Mouse (Mus musculus) gastrocnemius, adult 8-10 months (tissue): ENCODE data around the gene Bod1. TPM values are rescaled to one million over a fixed set of nuclear protein-coding genes. Genes with fewer than 3 reads are reported as not detected.

Source experiments
- DNase-seq, 2 experiments: peaks; one replicate each; pipeline ENCODE4 v3.0.0; 2022; ENCODE audit warnings: low spot score in 2 of 2
- total RNA-seq, 4 experiments: library from RNA; stranded (reverse); gene quantifications; 2 replicates each; pipeline ENCODE4 v1.2.4; 2022

Gene Bod1
- 100 to 1,000 TPM; 162 to 214 (median 179) TPM for total RNA-seq

DNA sequence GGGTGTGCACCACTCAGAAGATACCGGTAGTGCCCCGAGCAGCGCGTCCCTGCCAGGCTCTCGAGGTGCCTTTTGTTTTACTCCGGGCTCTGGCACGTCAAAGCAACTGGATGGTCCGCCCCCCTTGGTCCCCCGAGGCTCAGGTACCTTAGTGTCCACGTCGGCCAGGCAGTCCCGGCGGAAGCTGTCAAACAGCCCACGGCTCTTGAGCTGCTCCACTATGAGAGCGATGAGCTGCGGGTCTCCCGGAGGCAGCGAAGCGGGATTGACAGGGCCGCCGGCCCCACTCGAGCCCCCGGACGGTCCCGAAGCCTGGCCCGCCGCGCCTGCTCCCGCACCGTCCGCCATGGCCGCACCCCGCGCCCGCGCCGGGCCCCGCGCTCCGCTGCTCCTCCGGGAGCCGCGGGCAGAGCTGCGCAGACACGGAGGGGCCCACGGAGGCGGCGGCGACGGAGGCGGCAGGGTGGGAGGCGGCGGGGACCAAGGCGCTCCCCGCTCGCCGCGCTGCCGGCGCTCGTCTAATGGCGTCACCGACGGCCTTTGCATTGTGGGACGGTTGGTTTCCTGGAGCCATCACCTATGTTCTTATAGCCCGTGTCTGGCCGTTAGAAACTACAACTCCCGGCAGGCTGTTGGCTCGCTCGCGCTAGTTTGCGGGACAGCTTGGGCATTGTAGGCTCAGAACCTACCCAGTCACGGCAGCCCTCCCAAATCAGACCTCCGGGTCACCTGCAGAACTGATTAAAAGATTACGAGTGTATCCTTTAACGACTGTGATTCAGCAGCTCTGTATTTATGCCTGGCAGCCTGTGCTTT is at the start of gene Bod1:
Gene Bod1 (minus strand): TSS at position 532 of the 816 bp plus-strand sequence.
- peak; percentile 88 to 92 for DNase-seq

DNA sequence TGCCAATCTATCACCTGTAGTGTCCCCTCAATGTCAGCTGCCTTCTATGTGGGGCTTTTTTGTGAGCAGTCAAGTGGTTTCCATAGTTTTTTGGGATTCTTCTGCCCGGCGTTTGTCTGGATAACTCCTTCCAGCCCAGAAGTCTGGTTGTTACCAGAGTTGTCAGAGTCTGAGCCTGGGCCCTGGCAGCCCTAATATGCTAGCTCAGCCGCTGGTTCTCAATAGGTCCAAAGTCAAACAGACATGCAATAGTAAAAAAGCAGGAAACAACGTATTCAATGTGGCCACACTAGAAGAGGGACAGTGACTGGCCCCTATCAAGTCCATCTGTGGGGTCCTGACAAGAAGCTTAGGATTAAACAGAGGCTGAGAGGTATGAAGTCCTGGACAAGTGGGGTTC is 47.4 kb upstream of the Bod1 start:
- DNase-seq: no peak

- peak in 1 of 2 experiments; percentile 41 for DNase-seq
Observed at GRCm38 (mm10) chr11:31717926-31718735, 46.4 kb upstream of the Bod1 start.

GRCm38 (mm10) chr11:31713641-31714121 is 42.0 kb upstream of the Bod1 start:
- peak; percentile 78 to 85 for DNase-seq

- DNase-seq: no peak
Observed at GRCm38 (mm10) chr11:31713116-31713515, 41.4 kb upstream of the Bod1 start.

DNA sequence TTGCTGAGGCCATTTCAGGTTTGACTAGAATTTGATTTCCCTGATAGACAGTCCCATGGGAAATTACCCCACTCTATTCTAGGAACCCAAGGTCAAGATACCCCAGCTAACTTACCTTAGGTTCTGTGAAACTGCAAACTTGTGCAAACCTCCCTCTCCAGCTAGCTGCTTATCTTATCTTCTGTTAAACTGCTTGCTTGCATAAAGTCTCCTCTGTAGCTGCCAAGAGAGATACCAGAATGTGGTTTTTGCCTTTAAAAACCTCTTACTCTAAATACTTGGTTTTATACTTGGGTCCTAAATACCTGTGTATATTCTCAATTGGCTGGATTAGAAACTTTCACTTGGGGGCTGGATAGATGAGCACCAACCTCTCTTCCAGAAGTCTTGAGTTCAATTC is 36.1 kb upstream of the Bod1 start:
- DNase-seq: no peak

- DNase-seq: no peak
Observed at GRCm38 (mm10) chr11:31703173-31703572, 31.5 kb upstream of the Bod1 start.

- DNase-seq: no peak
Observed at GRCm38 (mm10) chr11:31701901-31702300, 30.2 kb upstream of the Bod1 start.

- no peak for DNase-seq
Observed at GRCm38 (mm10) chr11:31699502-31699901, 27.8 kb upstream of the Bod1 start.

- no peak for DNase-seq
Observed at GRCm38 (mm10) chr11:31694801-31695200, 23.1 kb upstream of the Bod1 start.

DNA sequence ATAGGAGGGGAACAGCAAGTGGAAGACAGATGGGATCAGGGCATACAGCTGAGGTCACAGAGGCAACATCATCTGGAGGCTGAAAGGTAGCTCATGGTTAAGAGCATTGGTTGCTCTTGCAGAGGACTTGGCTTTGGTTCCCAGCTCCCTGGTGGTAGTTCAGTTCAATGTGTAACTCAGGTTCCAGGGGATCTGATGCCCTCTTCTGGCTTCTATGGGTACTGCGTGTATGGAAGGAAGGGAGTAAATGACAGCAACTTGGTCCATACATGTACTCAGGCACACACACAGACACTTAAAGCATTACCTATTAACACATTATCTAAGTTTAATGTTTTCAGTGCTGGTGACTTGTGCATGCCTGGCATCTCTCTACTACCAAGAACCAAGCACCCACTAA is 22.4 kb upstream of the Bod1 start:
- no peak for DNase-seq

GRCm38 (mm10) chr11:31693322-31693721 is 21.6 kb upstream of the Bod1 start:
- DNase-seq: peak in 1 of 2 experiments; percentile 50

GRCm38 (mm10) chr11:31688956-31689355 is 17.3 kb upstream of the Bod1 start:
- DNase-seq: peak in 1 of 2 experiments; percentile 53

GRCm38 (mm10) chr11:31684913-31685567 is 13.4 kb upstream of the Bod1 start:
- DNase-seq: no peak

- DNase-seq: no peak
Observed at GRCm38 (mm10) chr11:31684126-31684525, 12.4 kb upstream of the Bod1 start.

- DNase-seq: no peak
Observed at GRCm38 (mm10) chr11:31679840-31680381, 8.2 kb upstream of the Bod1 start.

DNA sequence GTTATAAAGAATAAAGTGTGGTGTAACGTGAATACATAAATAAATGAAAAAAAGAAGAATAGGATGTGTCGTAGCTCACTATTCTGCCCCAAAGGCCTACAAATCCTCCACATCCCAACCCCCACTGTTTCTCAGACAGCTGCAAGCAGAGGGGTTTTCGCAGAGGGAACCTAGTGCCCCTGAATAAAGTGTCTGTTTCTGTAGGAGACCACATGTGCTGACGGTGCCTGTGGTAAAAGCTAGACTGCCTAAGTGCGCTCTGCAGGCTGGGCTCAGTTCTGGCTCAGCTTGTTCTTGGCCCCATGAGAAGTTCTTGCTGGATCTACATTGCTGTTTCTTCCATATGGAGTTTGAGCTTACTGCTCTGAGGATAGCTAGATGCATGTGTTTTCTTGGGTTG is 5.6 kb upstream of the Bod1 start:
- no peak for DNase-seq

GRCm38 (mm10) chr11:31676661-31677252 is 5.1 kb upstream of the Bod1 start:
- no peak for DNase-seq

DNA sequence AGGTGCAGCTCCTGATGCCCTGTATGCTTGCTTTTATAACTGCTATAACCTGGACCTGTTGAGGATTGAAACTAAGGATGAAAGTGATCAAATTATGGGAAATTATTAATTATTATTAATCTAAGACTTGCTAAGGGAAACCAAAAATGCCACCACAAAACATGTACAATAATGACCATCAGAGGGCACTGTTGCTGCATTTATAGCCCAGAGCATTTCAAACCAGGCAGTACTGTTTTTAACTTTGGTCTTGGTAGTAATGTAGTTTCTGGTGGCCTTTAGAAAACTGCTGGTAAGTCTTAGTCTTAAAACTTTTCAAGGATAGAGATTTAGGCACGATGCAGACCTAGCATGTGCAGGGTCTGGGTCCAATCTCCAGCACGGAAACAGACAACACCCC is 3.7 kb upstream of the Bod1 start:
- no peak for DNase-seq

DNA sequence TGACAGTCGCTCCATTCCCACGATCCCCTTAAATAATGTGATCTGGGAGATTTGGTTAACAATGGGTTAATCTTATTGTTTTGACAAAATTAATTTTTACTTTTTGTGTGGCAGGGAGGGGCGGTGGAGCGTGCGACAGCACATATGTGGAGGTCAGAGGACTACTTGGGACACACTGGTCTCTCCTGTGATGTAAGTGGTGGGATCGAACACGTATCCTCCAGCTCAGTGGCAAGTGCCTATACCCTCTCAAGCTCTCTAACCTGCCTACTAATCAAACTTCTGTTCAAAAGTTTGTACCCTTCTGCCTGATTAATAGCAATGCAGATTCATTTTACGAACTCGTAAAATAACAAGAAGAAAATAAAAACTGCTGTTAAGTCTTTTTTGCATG is 482 bp upstream of the Bod1 start:
- DNase-seq: no peak

DNA sequence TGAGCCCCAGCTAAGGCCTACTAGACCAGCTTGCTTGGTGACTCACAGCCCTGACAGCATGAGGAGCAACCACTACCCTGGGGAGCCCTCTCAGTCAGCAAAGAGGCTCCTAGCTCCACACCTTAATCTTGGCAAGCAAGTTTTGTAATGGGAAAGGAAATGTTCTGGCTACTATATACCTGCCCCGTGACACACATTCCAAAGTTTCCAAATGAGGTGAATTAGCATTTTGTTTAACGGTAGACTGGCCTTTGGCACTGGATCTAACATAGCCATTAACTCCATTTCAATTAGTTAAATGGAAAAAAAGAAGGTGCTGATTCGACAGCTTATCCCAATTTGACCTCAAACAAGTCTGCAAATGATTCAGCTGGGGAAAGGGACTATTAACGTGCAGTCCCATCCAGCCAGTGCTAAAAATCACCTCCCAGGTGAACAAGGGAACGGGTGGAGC is 1.2 kb downstream of the Bod1 start:
- DNase-seq: no peak
